Mouse (Mus musculus) heart, postnatal 4 days (tissue): ENCODE data around the gene Aldh16a1. TPM values are rescaled to one million over a fixed set of nuclear protein-coding genes. Genes with fewer than 3 reads are reported as not detected.
A peak's percentile ranks its signal among the peaks of the same experiment; 100 is the strongest.
"Not testable (repeated sequence)": the region's sequence is repeated elsewhere in the genome, so short reads cannot be mapped to it uniquely, and the experiment has no call there.

Experiments used
- DNase-seq: peaks from one replicate; pipeline ENCODE4 v3.0.0; 2021
- total RNA-seq, 2 experiments: library from RNA; stranded (reverse); gene quantifications; 2 replicates each; pipeline ENCODE4 v1.2.3; 2021

The Aldh16a1 gene
- total RNA-seq, 2 experiments from 2014 or later: 44.8 to 53.8 TPM

- DNase-seq: no peak
Measured at GRCm38 (mm10) chr7:45178550-45178949, 24.2 kb upstream of the Aldh16a1 start.

GRCm38 (mm10) chr7:45176356-45176755, 22.0 kb upstream of the Aldh16a1 start:
- DNase-seq: no peak

GRCm38 (mm10) chr7:45175929-45176328, 21.5 kb upstream of the Aldh16a1 start:
- no peak for DNase-seq

- no peak for DNase-seq
Measured at GRCm38 (mm10) chr7:45175398-45175797, 21.0 kb upstream of the Aldh16a1 start.

GRCm38 (mm10) chr7:45174567-45175280, 20.3 kb upstream of the Aldh16a1 start:
- no peak for DNase-seq

- DNase-seq: not testable (repeated sequence)
Measured at GRCm38 (mm10) chr7:45173772-45174171, 19.4 kb upstream of the Aldh16a1 start.

- no peak for DNase-seq
Measured at GRCm38 (mm10) chr7:45172974-45173373, 18.6 kb upstream of the Aldh16a1 start.

GRCm38 (mm10) chr7:45169495-45169894, 15.1 kb upstream of the Aldh16a1 start:
- DNase-seq: no peak

- DNase-seq: no peak
Measured at GRCm38 (mm10) chr7:45168656-45169055, 14.3 kb upstream of the Aldh16a1 start.

- DNase-seq: no peak
Measured at GRCm38 (mm10) chr7:45167761-45168445, 13.5 kb upstream of the Aldh16a1 start.

GRCm38 (mm10) chr7:45166950-45167401, 12.6 kb upstream of the Aldh16a1 start:
- DNase-seq: no peak

- DNase-seq: no peak
Measured at GRCm38 (mm10) chr7:45165701-45166100, 11.3 kb upstream of the Aldh16a1 start.

- no peak for DNase-seq
Measured at GRCm38 (mm10) chr7:45164833-45165232, 10.4 kb upstream of the Aldh16a1 start.

- peak; percentile 35 for DNase-seq
Measured at GRCm38 (mm10) chr7:45163735-45164490, 9.5 kb upstream of the Aldh16a1 start, which contains the start of gene Slc17a7. Gene Slc17a7, plus strand, starts transcription at chr7:45163949.

- DNase-seq: no peak
Measured at GRCm38 (mm10) chr7:45162996-45163615, 8.7 kb upstream of the Aldh16a1 start.

GRCm38 (mm10) chr7:45162551-45162950, 8.2 kb upstream of the Aldh16a1 start:
- DNase-seq: no peak

- peak; percentile 93 for DNase-seq
Measured at GRCm38 (mm10) chr7:45161612-45162473, 7.5 kb upstream of the Aldh16a1 start.

GRCm38 (mm10) chr7:45160866-45161265, 6.5 kb upstream of the Aldh16a1 start:
- DNase-seq: no peak

GRCm38 (mm10) chr7:45160316-45160800, 6.0 kb upstream of the Aldh16a1 start:
- no peak for DNase-seq

- no peak for DNase-seq
Measured at GRCm38 (mm10) chr7:45158991-45159390, 4.6 kb upstream of the Aldh16a1 start.

- DNase-seq: no peak
Measured at GRCm38 (mm10) chr7:45157459-45157858, 3.1 kb upstream of the Aldh16a1 start.
